Mouse (Mus musculus): ENCODE measurements around the gene Agpat1.

DNA sequence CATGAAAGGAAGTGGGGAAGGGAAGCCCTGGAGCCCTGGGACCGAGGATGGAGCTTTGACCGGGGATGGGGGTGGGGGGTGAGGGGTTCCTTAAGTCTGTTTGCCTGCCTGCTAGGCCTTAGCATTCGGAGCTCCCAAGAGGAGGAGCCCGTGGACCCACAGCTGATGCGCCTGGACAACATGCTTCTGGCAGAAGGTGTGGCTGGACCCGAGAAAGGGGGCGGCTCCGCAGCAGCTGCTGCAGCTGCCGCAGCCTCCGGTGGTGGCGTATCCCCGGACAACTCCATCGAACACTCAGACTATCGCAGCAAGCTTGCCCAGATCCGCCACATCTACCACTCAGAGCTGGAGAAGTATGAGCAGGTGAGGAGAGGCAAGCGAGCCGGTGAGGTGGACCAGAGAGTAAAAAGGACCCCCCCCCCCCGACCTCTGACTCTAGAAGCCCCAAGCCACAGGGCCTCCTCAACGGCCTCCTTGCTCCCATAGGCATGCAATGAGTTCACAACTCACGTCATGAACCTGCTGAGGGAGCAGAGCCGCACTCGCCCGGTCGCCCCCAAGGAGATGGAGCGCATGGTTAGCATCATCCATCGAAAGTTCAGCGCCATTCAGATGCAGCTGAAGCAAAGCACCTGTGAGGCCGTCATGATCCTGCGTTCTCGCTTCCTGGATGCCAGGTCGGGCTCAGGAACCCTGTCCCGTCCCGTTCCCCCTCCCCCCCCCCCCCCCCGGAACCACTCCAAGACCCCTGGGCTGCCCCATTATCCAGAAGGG, 10.1 kb upstream of the Agpat1 start:
- no peak for TF ChIP-seq CTCF (IDR thresholded peaks at IDR 0.05; ENCODE audit: low read depth)
- no peak for TF ChIP-seq EP300 (IDR thresholded peaks at IDR 0.05; ENCODE audit: low read depth)
